Mouse (Mus musculus): ENCODE data around the gene Lat. TPM values are rescaled to one million over a fixed set of nuclear protein-coding genes. Genes with fewer than 3 reads are reported as not detected.
"Not testable (repeated sequence)": the region's sequence is repeated elsewhere in the genome, so short reads cannot be mapped to it uniquely, and the experiment has no call there.

Gene Lat
- polyA plus RNA-seq, 1 experiment from 2014 or later, result 0.56 TPM

GRCm38 (mm10) chr7:126329907-126330645 is 39.3 kb downstream of the Lat start:
- ATAC-seq (ENCODE audit: low FRiP score), result no peak
- H3K9ac ChIP-seq (replicated peaks), result no peak overlapping the region
- H3K4me3 ChIP-seq (replicated peaks), result no peak overlapping the region
- no peak overlapping the region for H3K4me2 ChIP-seq
- H3K27me3 ChIP-seq (replicated peaks), result peaks cover 5% of the 10 kb centered on the region; the same call in 1 of the 2 replicates
- no peaks in the 10 kb centered on the region for H3K36me3 ChIP-seq
- 91% methylated on average over 9 of the region's 9 CpGs for WGBS
- H3K27ac ChIP-seq (replicated peaks), result no peak overlapping the region
- 0 out of 2 replicates have a peak, but pooled peaks cover 1% of the 10 kb centered on the region for H3K4me1 ChIP-seq
- H3K9me3 ChIP-seq (replicated peaks), result no peaks in the 10 kb centered on the region

- not testable (repeated sequence) for H3K4me2 ChIP-seq; H3K27ac ChIP-seq (replicated peaks); ATAC-seq (ENCODE audit: low FRiP score); H3K9me3 ChIP-seq (replicated peaks); H3K4me3 ChIP-seq (replicated peaks); H3K9ac ChIP-seq (replicated peaks); H3K27me3 ChIP-seq (replicated peaks); H3K36me3 ChIP-seq
- H3K4me1 ChIP-seq, result peaks cover 12% of the 10 kb centered on the region; the same call in 1 of the 2 replicates
- WGBS, result 92% methylated on average over 5 of the region's 6 CpGs
These were observed 40.5 kb downstream of the Lat start for GRCm38 (mm10) chr7:126328848-126329247.

GRCm38 (mm10) chr7:126325576-126326273 is 43.6 kb downstream of the Lat start:
- 32% methylated on average over 9 of the region's 9 CpGs for WGBS
- not testable (repeated sequence) for H3K4me3 ChIP-seq (replicated peaks); H3K36me3 ChIP-seq; H3K9ac ChIP-seq (replicated peaks); H3K27ac ChIP-seq (replicated peaks); H3K4me2 ChIP-seq; ATAC-seq (ENCODE audit: low FRiP score); H3K9me3 ChIP-seq (replicated peaks); H3K27me3 ChIP-seq (replicated peaks)
- peaks cover 12% of the 10 kb centered on the region; the same call in 1 of the 2 replicates for H3K4me1 ChIP-seq

GRCm38 (mm10) chr7:126324791-126325190 is 44.6 kb downstream of the Lat start:
- Histone ChIP-seq H3K4me3 (replicated peaks) (no peak overlapping the region), H3K27ac (replicated peaks) (no peak overlapping the region), H3K36me3 (no peaks in the 10 kb centered on the region), H3K9ac (replicated peaks) (no peak overlapping the region), H3K27me3 (replicated peaks) (peaks cover 9% of the 10 kb centered on the region; the same call in 1 of the 2 replicates), H3K4me1 (peaks cover 12% of the 10 kb centered on the region; the same call in 1 of the 2 replicates), H3K9me3 (replicated peaks) (no peaks in the 10 kb centered on the region), H3K4me2 (no peak overlapping the region)
- ATAC-seq (ENCODE audit: low FRiP score), result no peak
- 34% methylated on average over 3 of the region's 3 CpGs for whole genome bisulfite sequencing

- Histone ChIP-seq H3K27ac (replicated peaks) (no peak overlapping the region), H3K9ac (replicated peaks) (no peak overlapping the region), H3K4me1 (peaks cover 12% of the 10 kb centered on the region; the same call in 1 of the 2 replicates), H3K27me3 (replicated peaks) (peaks cover 9% of the 10 kb centered on the region; the same call in 1 of the 2 replicates), H3K4me2 (no peak overlapping the region), H3K4me3 (replicated peaks) (no peak overlapping the region), H3K9me3 (replicated peaks) (no peaks in the 10 kb centered on the region), H3K36me3 (no peaks in the 10 kb centered on the region)
- whole genome bisulfite sequencing, result 10% methylated on average over 11 of the region's 11 CpGs
- no peak for ATAC-seq (ENCODE audit: low FRiP score)
These were observed 45.6 kb downstream of the Lat start for GRCm38 (mm10) chr7:126323729-126324128.

GRCm38 (mm10) chr7:126314273-126314672 is 55.1 kb downstream of the Lat start:
- no peak for ATAC-seq (ENCODE audit: low FRiP score)
- no peaks in the 10 kb centered on the region for H3K9me3 ChIP-seq (replicated peaks)
- H3K4me3 ChIP-seq (replicated peaks), result no peak overlapping the region
- H3K27ac ChIP-seq (replicated peaks), result no peak overlapping the region
- H3K4me2 ChIP-seq, result no peak overlapping the region
- no peak overlapping the region for H3K9ac ChIP-seq (replicated peaks)
- H3K27me3 ChIP-seq (replicated peaks), result no peaks in the 10 kb centered on the region
- WGBS, result 69% methylated on average over 8 of the region's 8 CpGs
- no peaks in the 10 kb centered on the region for H3K36me3 ChIP-seq
- H3K4me1 ChIP-seq, result no peaks in the 10 kb centered on the region

Small RNAs within 50 kb of the gene (microRNA-seq; reads per million reads assigned to microRNA genes)
- not detected for gene Mir7058

Other genes starting within 250 kb of the Lat start
- gene Xpo6, start 169.1 kb downstream of the Lat start, polyA plus RNA-seq (2015; fragmentation: Nextera tagmentation; extraction: Ambion mirVana), result 51.2 and 54.3 TPM in 2 replicates
- 143 and 182 TPM in 2 replicates for gene Sbk1, start 97.0 kb downstream of the Lat start, polyA plus RNA-seq (2015; fragmentation: Nextera tagmentation; extraction: Ambion mirVana)
- 82.4 and 92.7 TPM in 2 replicates for gene Spns1, start 7.9 kb upstream of the Lat start, polyA plus RNA-seq (2015; fragmentation: Nextera tagmentation; extraction: Ambion mirVana)
- 2.4 and 2.8 TPM in 2 replicates for gene Nfatc2ip, start 27.2 kb upstream of the Lat start, polyA plus RNA-seq (2015; fragmentation: Nextera tagmentation; extraction: Ambion mirVana)
- gene Cd19, start 45.3 kb upstream of the Lat start, polyA plus RNA-seq (2015; fragmentation: Nextera tagmentation; extraction: Ambion mirVana), result 0.22 and 0.26 TPM in 2 replicates
- gene Rabep2, start 59.2 kb upstream of the Lat start, polyA plus RNA-seq (2015; fragmentation: Nextera tagmentation; extraction: Ambion mirVana), result 22.2 and 22.9 TPM in 2 replicates
- 6.5 and 12.7 TPM in 2 replicates for gene Atp2a1, start 93.5 kb upstream of the Lat start, polyA plus RNA-seq (2015; fragmentation: Nextera tagmentation; extraction: Ambion mirVana)
- 69.4 and 69.6 TPM in 2 replicates for gene Sh2b1, start 105.9 kb upstream of the Lat start, polyA plus RNA-seq (2015; fragmentation: Nextera tagmentation; extraction: Ambion mirVana)
- 139 and 147 TPM in 2 replicates for gene Tufm, start 117.8 kb upstream of the Lat start, polyA plus RNA-seq (2015; fragmentation: Nextera tagmentation; extraction: Ambion mirVana)
- gene Atxn2l, start 133.9 kb upstream of the Lat start, polyA plus RNA-seq (2015; fragmentation: Nextera tagmentation; extraction: Ambion mirVana), result 66.0 and 69.5 TPM in 2 replicates
- gene Eif3c, start 196.8 kb upstream of the Lat start, polyA plus RNA-seq (2015; fragmentation: Nextera tagmentation; extraction: Ambion mirVana), result 178 and 194 TPM in 2 replicates
- 0.22 and 1.3 TPM in 2 replicates for gene Apobr, start 215.4 kb upstream of the Lat start, polyA plus RNA-seq (2015; fragmentation: Nextera tagmentation; extraction: Ambion mirVana)
- 32.6 and 32.7 TPM in 2 replicates for gene Cln3, start 216.2 kb upstream of the Lat start, polyA plus RNA-seq (2015; fragmentation: Nextera tagmentation; extraction: Ambion mirVana)
- not detected in 2 replicates for gene Il27, start 225.4 kb upstream of the Lat start, polyA plus RNA-seq (2015; fragmentation: Nextera tagmentation; extraction: Ambion mirVana)